Mouse (Mus musculus): ENCODE measurements at regions not wholly inside any gene's neighbourhood (a gene's known extent, or its start where the extent isn't known, plus 50 kb on each side); places are given as distances from the start of the nearest gene placed in this dataset.
"Not testable (repeated sequence)": the region's sequence is repeated elsewhere in the genome, so short reads cannot be mapped to it uniquely, and the experiment has no call there.

DNA sequence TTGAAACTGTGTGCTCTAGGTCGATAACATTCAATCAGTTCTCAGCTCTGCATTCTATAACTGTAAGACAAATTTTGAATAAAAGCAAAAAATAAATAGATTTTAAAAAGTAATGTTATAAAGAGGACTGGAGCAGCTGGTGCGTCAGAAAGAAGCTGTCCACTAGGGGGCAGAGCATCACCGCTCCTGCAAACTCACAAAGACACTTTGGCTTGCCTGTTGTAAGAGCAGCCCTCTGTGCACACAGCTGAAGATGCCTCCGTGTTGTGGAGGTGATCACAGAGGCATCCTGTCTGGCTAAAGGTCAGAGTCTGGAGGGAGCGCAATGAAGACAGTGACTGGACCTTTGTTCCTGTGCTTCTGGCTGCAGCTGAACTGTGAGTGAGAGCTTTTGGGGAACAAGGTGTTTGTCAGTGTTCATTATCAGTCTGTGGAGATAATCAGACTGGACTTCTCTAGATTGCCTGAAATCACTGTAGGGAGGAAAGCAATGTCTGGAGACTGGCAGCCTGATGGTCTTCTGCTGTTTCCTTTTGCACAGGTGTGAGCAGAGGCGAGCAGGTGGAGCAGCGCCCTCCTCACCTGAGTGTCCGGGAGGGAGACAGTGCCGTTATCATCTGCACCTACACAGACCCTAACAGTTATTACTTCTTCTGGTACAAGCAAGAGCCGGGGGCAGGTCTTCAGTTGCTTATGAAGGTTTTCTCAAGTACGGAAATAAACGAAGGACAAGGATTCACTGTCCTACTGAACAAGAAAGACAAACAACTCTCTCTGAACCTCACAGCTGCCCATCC is 476.9 kb upstream of the Olfr1507 start:
- not testable (repeated sequence) for TF ChIP-seq POLR2A (IDR thresholded peaks at IDR 0.05; ENCODE audit: control insufficient read depth, extremely low read depth, insufficient read depth, low read length, poor library complexity); CTCF (IDR thresholded peaks at IDR 0.05; ENCODE audit: borderline replicate concordance, control insufficient read depth, extremely low read depth, insufficient read depth, low read length, poor library complexity)
